Mouse (Mus musculus): ENCODE data around the gene Btbd18. TPM values are rescaled to one million over a fixed set of nuclear protein-coding genes. Genes with fewer than 3 reads are reported as not detected.

Gene Btbd18
- polyA plus RNA-seq, 1 experiment from 2014 or later = 0.05 TPM

DNA sequence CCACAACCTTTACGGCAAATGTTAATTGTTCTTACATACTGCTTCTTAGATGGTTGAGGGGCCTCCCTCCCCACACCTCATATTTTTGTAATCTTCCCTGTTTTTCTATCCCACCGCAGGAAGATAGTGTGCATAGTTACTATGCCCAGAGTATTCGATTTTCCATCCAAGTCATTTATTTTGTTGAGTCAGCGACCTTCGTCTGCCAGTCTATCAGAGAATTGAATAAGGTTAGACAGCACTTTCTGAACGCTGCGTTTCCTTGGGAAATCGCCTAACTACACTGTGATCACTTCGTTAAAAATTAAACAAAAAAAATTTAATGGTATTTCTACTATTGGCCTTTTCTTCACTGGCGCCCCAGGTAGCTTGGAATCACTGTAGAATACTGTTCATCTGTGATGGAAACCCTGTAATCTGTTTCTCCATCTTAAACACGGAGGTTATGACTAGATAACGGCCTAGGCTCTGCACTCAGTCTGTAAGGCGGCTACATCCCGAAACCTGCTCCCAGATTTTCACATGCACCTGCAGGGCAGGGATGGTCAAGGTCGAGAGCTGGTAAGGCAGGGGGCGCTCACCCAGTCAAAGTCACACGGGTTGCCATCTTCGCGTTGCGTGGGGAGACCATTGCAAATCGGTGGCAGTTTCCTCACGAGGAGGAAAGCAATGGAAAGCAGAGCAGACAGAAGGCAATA lies 18.5 kb downstream of the Btbd18 start:
- 7% methylated on average over 22 of the region's 22 CpGs for WGBS (ENCODE audit: insufficient replicate concordance)
- H3K4me2 ChIP-seq = peak overlapping the region; percentile 80
- H3K4me3 ChIP-seq (replicated peaks) = peak overlapping the region; percentile 87
- peak overlapping the region; percentile 61 for H3K9ac ChIP-seq
- H3K4me1 ChIP-seq (replicated peaks) = peaks cover 47% of the 10 kb centered on the region
- H3K9me3 ChIP-seq (replicated peaks) = no peaks in the 10 kb centered on the region
- H3K27ac ChIP-seq (replicated peaks) = peak overlapping the region; percentile 75
- no peaks in the 10 kb centered on the region for H3K27me3 ChIP-seq
- H3K36me3 ChIP-seq (replicated peaks) = peaks cover 50% of the 10 kb centered on the region
- peak; percentile 40 for ATAC-seq (ENCODE audit: insufficient read depth)

DNA sequence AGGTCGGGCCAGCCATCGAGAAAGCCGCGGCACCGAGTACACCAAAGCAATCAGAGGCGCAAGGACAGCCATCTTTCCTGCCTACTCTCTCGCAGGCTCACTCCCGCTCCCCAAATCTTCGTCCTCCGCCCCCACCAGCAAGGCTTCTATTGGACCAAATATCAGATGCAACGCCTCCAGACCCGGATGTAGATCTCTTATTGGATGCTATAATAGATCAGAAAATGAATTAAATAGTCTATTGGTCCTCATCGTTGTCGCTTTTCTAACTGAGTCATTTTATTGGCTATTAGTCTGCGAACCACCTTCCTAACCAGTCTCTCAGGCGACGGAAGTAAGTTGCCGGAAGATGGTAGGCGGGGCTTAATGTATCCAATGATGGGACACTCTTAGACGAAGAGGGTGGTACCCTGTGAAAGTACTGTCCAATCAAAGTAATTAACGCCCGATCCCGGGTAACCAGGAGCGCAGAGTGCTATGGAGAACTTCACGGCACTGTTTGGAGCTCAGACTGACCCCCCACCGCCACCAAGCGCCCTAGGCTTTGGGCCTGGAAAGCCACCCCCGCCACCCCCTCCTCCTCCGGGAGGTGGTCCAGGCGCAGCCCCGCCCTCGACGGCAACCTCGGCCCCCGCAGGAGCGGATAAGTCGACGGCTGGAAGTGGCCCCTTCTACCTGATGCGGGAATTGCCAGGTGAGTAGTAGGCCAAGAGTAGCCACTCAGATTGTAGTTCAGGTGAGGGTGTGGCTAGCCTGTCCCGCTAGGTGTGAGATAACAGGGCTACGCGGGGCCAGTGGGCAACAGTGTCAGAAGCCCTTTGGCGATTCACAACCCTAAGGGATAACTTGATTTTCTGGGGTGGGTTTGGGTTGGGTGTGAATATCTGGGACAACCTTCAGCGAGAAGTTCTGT lies 19.3 kb downstream of the Btbd18 start, which contains the start of the genes Gm28635 and Med19:
Gene Gm28635, minus strand, starts transcription at position 74 of the 913 bp plus-strand sequence.
Gene Med19, plus strand, starts transcription at position 435 of the 913 bp plus-strand sequence.
- Histone ChIP-seq H3K27ac (replicated peaks) (peak within 1 kb of the TSS; percentile 90), H3K4me1 (replicated peaks) (peaks cover 54% of the 10 kb centered on the region), H3K4me2 (peak within 1 kb of the TSS; percentile 81), H3K9me3 (replicated peaks) (no peaks in the 10 kb centered on the region), H3K9ac (peak within 1 kb of the TSS; percentile 87), H3K4me3 (replicated peaks) (peak within 1 kb of the TSS; percentile 87), H3K27me3 (no peaks in the 10 kb centered on the region), H3K36me3 (replicated peaks) (peaks cover 42% of the 10 kb centered on the region)
- WGBS (ENCODE audit: insufficient replicate concordance) = 0% methylated on average over 44 of the region's 44 CpGs
- ATAC-seq (ENCODE audit: insufficient read depth) = peak; percentile 96

GRCm38 (mm10) chr2:84679016-84679415 lies 20.1 kb downstream of the Btbd18 start, which contains the start of gene Tmx2:
Gene Tmx2, minus strand, starts transcription at chr2:84679140.
- no peak for ATAC-seq (ENCODE audit: insufficient read depth)
- peaks cover 35% of the 10 kb centered on the region for H3K36me3 ChIP-seq (replicated peaks)
- peak within 1 kb of the TSS; percentile 87 for H3K4me3 ChIP-seq (replicated peaks)

DNA sequence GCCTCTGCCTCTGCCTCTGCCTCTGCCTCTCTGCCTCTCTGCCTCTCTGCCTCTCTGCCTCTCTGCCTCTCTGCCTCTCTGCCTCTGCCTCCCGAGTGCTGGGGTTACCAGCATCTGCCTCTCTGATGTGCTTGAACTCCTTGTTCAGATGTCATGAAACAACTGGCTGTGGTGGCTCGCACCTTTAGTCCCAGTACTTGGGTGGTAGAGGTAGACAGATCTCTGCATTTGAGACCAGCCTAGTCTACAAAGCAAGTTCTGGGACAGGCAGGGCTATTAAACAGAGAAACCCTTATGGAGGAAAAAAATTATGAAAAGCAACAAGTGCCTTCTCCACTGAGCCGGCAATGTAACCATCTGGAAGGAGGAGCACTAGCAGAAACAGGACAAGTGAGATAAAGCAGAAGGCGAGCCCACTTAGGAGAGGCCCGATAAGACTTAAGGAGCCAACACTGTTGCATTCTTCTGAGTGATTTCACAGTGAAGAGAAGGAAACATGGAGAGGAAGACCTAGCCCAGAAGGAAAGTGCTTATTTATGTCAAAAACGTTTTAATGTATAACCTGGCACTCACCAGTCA lies 23.8 kb downstream of the Btbd18 start:
- H3K27ac ChIP-seq (replicated peaks) = peak overlapping the region; percentile 99
- no peaks in the 10 kb centered on the region for H3K27me3 ChIP-seq
- peaks cover 49% of the 10 kb centered on the region for H3K4me1 ChIP-seq (replicated peaks)
- H3K36me3 ChIP-seq (replicated peaks) = peaks cover 50% of the 10 kb centered on the region
- peak overlapping the region; percentile 64 for H3K4me2 ChIP-seq
- peak overlapping the region; percentile 52 for H3K9ac ChIP-seq
- peak overlapping the region; percentile 38 for H3K4me3 ChIP-seq (replicated peaks)
- 24% methylated on average over 6 of the region's 6 CpGs for WGBS (ENCODE audit: insufficient replicate concordance)
- peak; percentile 50 for ATAC-seq (ENCODE audit: insufficient read depth)
- H3K9me3 ChIP-seq (replicated peaks) = no peaks in the 10 kb centered on the region

More at GRCm38 (mm10) chr2:84679016-84679415, 20.1 kb downstream of the Btbd18 start, which contains the start of gene Tmx2:
- H3K9ac ChIP-seq = peak within 1 kb of the TSS; percentile 87
- peak within 1 kb of the TSS; percentile 90 for H3K27ac ChIP-seq (replicated peaks)
- H3K27me3 ChIP-seq = no peaks in the 10 kb centered on the region
- H3K4me2 ChIP-seq = peak within 1 kb of the TSS; percentile 81
- H3K9me3 ChIP-seq (replicated peaks) = no peaks in the 10 kb centered on the region
- 7% methylated on average over 8 of the region's 8 CpGs for WGBS (ENCODE audit: insufficient replicate concordance)
- H3K4me1 ChIP-seq (replicated peaks) = peaks cover 59% of the 10 kb centered on the region

DNA sequence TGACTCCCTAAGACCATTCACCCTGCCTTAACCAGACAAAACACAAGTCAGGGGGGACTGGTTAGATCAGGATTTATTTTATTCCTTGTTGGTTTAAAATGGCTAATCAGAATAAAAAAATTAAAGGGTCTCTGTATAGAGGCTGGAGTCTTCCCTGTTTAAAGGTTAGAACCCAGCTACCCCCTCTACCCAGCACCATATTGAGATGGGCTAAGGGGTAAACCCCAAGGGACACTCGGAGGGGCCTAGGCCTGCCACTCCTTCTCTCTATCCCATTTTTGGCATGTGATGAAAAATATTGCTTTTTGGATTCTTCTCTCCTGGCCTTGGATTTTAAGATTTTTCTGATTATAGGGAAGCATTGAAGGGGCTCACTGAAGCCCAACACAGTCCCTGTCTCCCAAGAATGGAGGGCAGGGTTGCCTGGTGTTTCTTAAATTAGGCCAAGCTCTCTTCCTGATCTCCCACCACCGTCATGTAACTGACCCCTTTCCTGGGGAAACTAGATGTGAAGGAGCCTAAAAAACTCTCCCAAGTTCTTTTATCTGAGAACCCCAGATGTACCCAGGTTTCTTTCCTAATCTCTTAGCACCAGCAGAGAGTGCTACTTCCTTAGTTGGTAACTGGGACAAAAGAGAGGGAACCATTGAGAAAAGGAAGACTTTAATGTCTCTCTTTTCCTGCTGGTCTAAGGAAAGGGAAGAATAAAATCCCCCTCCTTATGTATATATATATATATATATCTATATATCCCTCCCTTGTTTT lies 29.4 kb downstream of the Btbd18 start:
- Histone ChIP-seq H3K27me3 (no peaks in the 10 kb centered on the region), H3K4me2 (no peak overlapping the region), H3K36me3 (replicated peaks) (peaks cover 89% of the 10 kb centered on the region), H3K4me1 (replicated peaks) (peaks cover 24% of the 10 kb centered on the region), H3K27ac (replicated peaks) (peak overlapping the region; percentile 58), H3K4me3 (replicated peaks) (no peak overlapping the region), H3K9me3 (replicated peaks) (no peaks in the 10 kb centered on the region), H3K9ac (no peak overlapping the region)
- 57% methylated on average over 2 of the region's 2 CpGs for WGBS (ENCODE audit: insufficient replicate concordance)
- no peak for ATAC-seq (ENCODE audit: insufficient read depth)

DNA sequence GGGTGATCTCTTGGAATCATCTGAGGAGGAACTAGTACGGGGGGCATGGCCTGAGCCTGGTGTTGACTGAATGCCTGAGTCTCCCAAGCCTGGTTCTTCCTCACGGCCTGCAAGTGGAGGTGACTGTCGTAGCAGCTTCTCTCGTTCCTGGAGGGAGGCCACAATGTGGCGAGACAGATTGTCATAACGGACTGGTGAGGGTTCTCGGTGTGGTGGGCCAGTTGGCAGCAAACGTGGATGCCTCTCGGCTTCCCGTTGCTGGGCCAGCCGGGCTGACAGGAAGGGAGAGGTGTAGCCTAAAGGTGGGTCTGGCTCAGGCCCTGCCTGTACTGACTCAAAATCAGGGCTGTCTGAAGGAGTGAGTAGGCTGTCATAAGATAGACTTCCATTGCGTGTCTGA lies 31.2 kb downstream of the Btbd18 start:
- Histone ChIP-seq H3K27me3 (no peaks in the 10 kb centered on the region), H3K4me1 (replicated peaks) (peaks cover 14% of the 10 kb centered on the region), H3K4me3 (replicated peaks) (no peak overlapping the region), H3K4me2 (no peak overlapping the region), H3K27ac (replicated peaks) (no peak overlapping the region), H3K9ac (no peak overlapping the region), H3K36me3 (replicated peaks) (peaks cover 94% of the 10 kb centered on the region), H3K9me3 (replicated peaks) (no peaks in the 10 kb centered on the region)
- 87% methylated on average over 12 of the region's 12 CpGs for WGBS (ENCODE audit: insufficient replicate concordance)
- ATAC-seq (ENCODE audit: insufficient read depth) = no peak

GRCm38 (mm10) chr2:84695007-84695695 lies 36.3 kb downstream of the Btbd18 start:
- Histone ChIP-seq H3K27me3 (no peaks in the 10 kb centered on the region), H3K9ac (no peak overlapping the region), H3K27ac (replicated peaks) (no peak overlapping the region), H3K4me2 (no peak overlapping the region), H3K4me1 (replicated peaks) (no peaks in the 10 kb centered on the region), H3K4me3 (replicated peaks) (no peak overlapping the region), H3K36me3 (replicated peaks) (peaks cover 94% of the 10 kb centered on the region), H3K9me3 (replicated peaks) (no peaks in the 10 kb centered on the region)
- 83% methylated on average over 5 of the region's 5 CpGs for WGBS (ENCODE audit: insufficient replicate concordance)
- no peak for ATAC-seq (ENCODE audit: insufficient read depth)

- Histone ChIP-seq H3K9ac (no peak overlapping the region), H3K36me3 (replicated peaks) (peaks cover 91% of the 10 kb centered on the region), H3K4me2 (no peak overlapping the region), H3K4me1 (replicated peaks) (peaks cover 36% of the 10 kb centered on the region), H3K9me3 (replicated peaks) (no peaks in the 10 kb centered on the region), H3K27me3 (no peaks in the 10 kb centered on the region), H3K4me3 (replicated peaks) (no peak overlapping the region), H3K27ac (replicated peaks) (no peak overlapping the region)
- ATAC-seq (ENCODE audit: insufficient read depth) = no peak
- 49% methylated on average over 1 of the region's 1 CpGs for WGBS (ENCODE audit: insufficient replicate concordance)
Observed at GRCm38 (mm10) chr2:84703497-84703896, 44.6 kb downstream of the Btbd18 start.

DNA sequence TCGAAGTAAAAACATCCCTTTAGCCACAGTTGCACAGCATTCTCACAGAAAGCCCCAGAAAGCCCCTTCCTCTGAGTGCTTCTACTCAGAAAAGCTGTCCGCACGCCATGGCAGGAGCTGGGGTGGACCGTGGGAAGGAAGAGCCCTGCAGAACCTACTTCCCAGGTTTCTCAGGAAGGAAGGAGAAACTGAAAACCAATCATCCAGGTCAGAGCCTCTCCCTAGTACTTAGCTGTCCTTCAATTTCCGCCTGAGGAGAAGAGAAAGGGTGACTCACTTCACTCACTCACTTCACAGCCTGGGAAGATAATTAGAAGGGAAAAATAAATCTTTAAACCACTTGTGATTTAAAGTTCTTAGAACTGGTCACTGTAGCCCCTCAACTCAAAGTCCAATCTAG lies 45.5 kb downstream of the Btbd18 start:
- H3K9me3 ChIP-seq (replicated peaks) = no peaks in the 10 kb centered on the region
- no peak overlapping the region for H3K9ac ChIP-seq
- no peaks in the 10 kb centered on the region for H3K27me3 ChIP-seq
- no peak overlapping the region for H3K4me2 ChIP-seq
- WGBS (ENCODE audit: insufficient replicate concordance) = 74% methylated on average over 5 of the region's 5 CpGs
- no peak overlapping the region for H3K4me3 ChIP-seq (replicated peaks)
- ATAC-seq (ENCODE audit: insufficient read depth) = no peak
- peak overlapping the region; percentile 19; the same call in 1 of the 2 replicates for H3K27ac ChIP-seq (replicated peaks)
- peaks cover 36% of the 10 kb centered on the region for H3K4me1 ChIP-seq (replicated peaks)
- peaks cover 92% of the 10 kb centered on the region for H3K36me3 ChIP-seq (replicated peaks)

DNA sequence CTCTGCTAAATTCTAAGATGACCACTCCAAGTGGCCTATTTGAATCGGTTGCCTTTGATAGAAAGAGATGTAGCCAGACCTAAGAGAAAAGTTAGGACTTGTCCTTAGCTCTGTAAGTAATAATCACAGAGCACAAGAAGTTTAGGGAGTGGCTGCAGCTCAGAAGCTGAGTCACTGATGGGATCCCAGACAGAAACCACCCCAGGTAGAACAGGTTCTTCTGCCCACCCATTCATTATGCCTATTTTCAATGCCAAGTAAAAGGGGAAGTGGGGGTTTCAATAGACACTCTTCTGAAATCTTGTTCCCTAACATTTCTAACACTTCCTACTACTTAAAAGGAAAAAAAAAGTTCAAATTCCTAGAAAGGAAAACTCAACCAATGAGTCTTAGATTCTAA lies 46.4 kb downstream of the Btbd18 start:
- Histone ChIP-seq H3K4me2 (no peak overlapping the region), H3K27ac (replicated peaks) (no peak overlapping the region; the same call in 1 of the 2 replicates), H3K4me1 (replicated peaks) (peaks cover 38% of the 10 kb centered on the region), H3K9ac (no peak overlapping the region), H3K4me3 (replicated peaks) (no peak overlapping the region), H3K36me3 (replicated peaks) (peaks cover 92% of the 10 kb centered on the region), H3K9me3 (replicated peaks) (no peaks in the 10 kb centered on the region), H3K27me3 (no peaks in the 10 kb centered on the region)
- no peak for ATAC-seq (ENCODE audit: insufficient read depth)
- WGBS (ENCODE audit: insufficient replicate concordance) = 74% methylated on average over 1 of the region's 1 CpGs
